Mouse (Mus musculus): ENCODE results near the gene Znrf4.

DNA sequence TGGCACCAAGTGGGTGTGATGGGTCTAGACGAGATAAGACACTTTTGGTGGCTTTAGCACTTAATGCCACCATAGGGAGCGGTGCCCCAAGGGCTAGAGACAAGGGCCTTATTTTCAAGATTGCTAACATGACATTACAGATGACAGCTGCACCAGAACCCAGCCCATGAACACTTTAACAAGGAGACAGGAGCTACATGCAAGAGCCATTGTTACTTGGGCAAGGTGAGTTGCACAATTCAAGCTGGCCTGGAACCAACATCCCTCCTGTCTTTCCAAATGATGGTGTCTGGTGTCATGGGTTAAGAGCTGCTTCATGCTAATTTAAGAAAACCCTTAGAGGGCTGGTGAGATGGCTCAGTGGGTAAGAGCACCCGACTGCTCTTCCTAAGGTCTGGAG, 47.2 kb upstream of the Znrf4 start:
- TF ChIP-seq CTCF (IDR thresholded peaks at IDR 0.05; ENCODE audit: low read depth), result no peak
- no peak for TF ChIP-seq EP300 (IDR thresholded peaks at IDR 0.05; ENCODE audit: low read depth)

Data from liver, embryonic 14.5 days (tissue).